ENCODE assay signal across 7 mouse cellular contexts in genomic region chr16:18127241-18127861, GRCm38 (mm10). TPM values are rescaled to one million over a fixed set of nuclear protein-coding genes. Genes with fewer than 3 reads are reported as not detected.
A peak's percentile ranks its signal among the peaks of the same experiment; 100 is the strongest.
DNase-seq lines count a peak whose midpoint lies in the region; ATAC-seq lines count a peak whose summit lies in the region.

TSS of gene Rtn4r (plus strand) at chr16:18127642.

- H3K4me1 ChIP-seq in forebrain, embryonic 11.5 days (replicated peaks; ENCODE audit: control insufficient read depth, insufficient read depth, low read length), result 0 out of 2 replicates have a peak, but pooled peaks cover 1% of the 10 kb centered on the region
- H3K4me1 ChIP-seq in hindbrain, embryonic 12.5 days, result peaks cover 27% of the 10 kb centered on the region

- H3K4me3 ChIP-seq in forebrain, embryonic 11.5 days (ENCODE audit: low read depth, low read length), result peak within 1 kb of the TSS; percentile 68
- peak within 1 kb of the TSS; percentile 80 for H3K4me3 ChIP-seq in hindbrain, embryonic 12.5 days

- WGBS in forebrain, embryonic 11.5 days, result 1% methylated on average over 82 of the region's 96 CpGs
- under 1% methylated on average over 52 of the region's 96 CpGs for WGBS in hindbrain, embryonic 12.5 days

- H3K4me2 ChIP-seq in forebrain, embryonic 11.5 days (ENCODE audit: low read depth, low read length, severe bottlenecking), result peak within 1 kb of the TSS; percentile 97
- H3K4me2 ChIP-seq in hindbrain, embryonic 12.5 days (replicated peaks), result peak within 1 kb of the TSS; percentile 96

- ATAC-seq in forebrain, embryonic 11.5 days (replicated peaks; ENCODE audit: low FRiP score), result peak; percentile 81
- peak; percentile 87 for ATAC-seq in hindbrain, embryonic 12.5 days (ENCODE audit: low FRiP score)

- peaks cover 28% of the 10 kb centered on the region for H3K27me3 ChIP-seq in forebrain, embryonic 11.5 days (ENCODE audit: control insufficient read depth, insufficient read depth, low read length)
- peaks cover 64% of the 10 kb centered on the region for H3K27me3 ChIP-seq in hindbrain, embryonic 12.5 days

- H3K9me3 ChIP-seq in forebrain, embryonic 11.5 days (ENCODE audit: control insufficient read depth, low read length), result no peaks in the 10 kb centered on the region
- H3K9me3 ChIP-seq in hindbrain, embryonic 12.5 days (replicated peaks), result no peaks in the 10 kb centered on the region

- peak within 1 kb of the TSS; percentile 71 for H3K9ac ChIP-seq in forebrain, embryonic 11.5 days (ENCODE audit: low read length)
- H3K9ac ChIP-seq in hindbrain, embryonic 12.5 days, result peak within 1 kb of the TSS; percentile 84

- DNase-seq in MN1 (ENCODE audit: low spot score), result peak; percentile 80
- peak; percentile 83 for DNase-seq in brain, adult 2 months (ENCODE audit: low read depth, low spot score)
- DNase-seq in forebrain, embryonic 11.5 days (ENCODE audit: low spot score), result peak; percentile 83
- DNase-seq in layer of hippocampus, postnatal 36 days, result peak; percentile 71 to 72
- DNase-seq in lung, postnatal 36 days, result peak; percentile 47
- DNase-seq in right cerebral cortex, postnatal 14 days, result peak; percentile 69

- no peaks in the 10 kb centered on the region for H3K36me3 ChIP-seq in forebrain, embryonic 11.5 days (ENCODE audit: control insufficient read depth, insufficient read depth, low read length)
- H3K36me3 ChIP-seq in hindbrain, embryonic 12.5 days, result no peaks in the 10 kb centered on the region

- H3K27ac ChIP-seq in forebrain, embryonic 11.5 days (ENCODE audit: low read depth, low read length), result no peak within 1 kb of the TSS
- H3K27ac ChIP-seq in hindbrain, embryonic 12.5 days, result peak within 1 kb of the TSS; percentile 82

RNA-seq across cellular contexts. Expression of gene Rtn4r, which starts in this region (rescaled TPM):
- polyA plus RNA-seq in forebrain, embryonic 11.5 days (2014; fragmentation: Nextera tagmentation; extraction: Ambion mirVana), result 3.2 and 4.0 TPM in 2 replicates
- polyA plus RNA-seq in hindbrain, embryonic 12.5 days (2016; fragmentation: Nextera tagmentation; extraction: Ambion mirVana), result 7.8 and 8.0 TPM in 2 replicates
- total RNA-seq in layer of hippocampus, postnatal 36 days (2021), result 100 to 1,000 TPM in 1 of 2 experiments, 10 to 100 TPM in 1; 96.1 to 105 TPM
